Comparison of ENCODE assay signal across 7 mouse cellular contexts in the genomic region with DNA sequence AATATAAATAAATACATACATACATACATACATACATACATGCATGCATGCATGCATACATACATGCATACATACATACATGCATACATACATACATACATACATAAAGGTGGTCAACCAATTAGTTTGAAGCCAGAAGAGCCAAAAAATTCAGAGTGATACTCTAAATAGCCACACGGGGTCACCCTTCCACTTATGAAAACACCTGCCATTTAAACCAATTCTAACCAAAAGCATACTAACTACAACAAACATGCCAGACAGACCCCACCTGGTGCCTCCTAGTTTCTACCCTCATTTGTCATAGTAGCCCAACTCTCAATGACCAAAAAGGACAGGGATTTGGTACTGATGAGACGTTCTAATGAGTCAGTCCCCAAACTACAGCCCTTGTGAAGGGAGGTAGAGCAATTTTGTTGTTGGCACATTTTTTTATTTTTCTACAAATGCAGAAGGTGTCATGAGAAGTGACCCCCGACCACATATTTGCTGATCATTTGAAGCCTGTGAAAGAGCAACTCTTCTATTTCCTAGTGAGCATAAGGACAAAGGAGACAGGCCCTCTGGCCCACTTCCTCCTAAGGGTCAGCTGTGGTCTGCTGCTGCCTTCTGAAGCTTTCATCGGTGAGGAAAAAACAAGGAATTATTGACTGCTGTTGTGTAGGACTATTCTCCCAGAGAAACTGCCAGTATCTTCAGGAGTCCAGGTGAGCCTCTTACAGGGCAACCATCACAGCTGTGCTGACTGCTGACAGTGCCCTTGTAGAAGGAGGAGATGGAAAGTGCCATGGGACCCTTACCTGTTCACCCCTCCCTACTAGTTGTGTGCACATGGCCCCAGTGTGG. TPM values are rescaled to one million over a fixed set of nuclear protein-coding genes. Genes with fewer than 3 reads are reported as not detected.
DNase-seq lines count a peak whose midpoint lies in the region; ATAC-seq lines count a peak whose summit lies in the region.

No protein-coding gene starts in this region.

- ATAC-seq in megakaryocyte, adult 5-6 weeks (ENCODE audit: poor library complexity, severe bottlenecking), result peak; percentile 89

- DNase-seq in CD8-positive naive resting alpha-beta T cell, adult 2 months (ENCODE audit: low read depth in 2 of 2, low spot score in 2 of 2), result peak; percentile 43 to 52
- DNase-seq in Muller cell, postnatal 12 days (ENCODE audit: inconsistent ontology term), result peak; percentile 29
- DNase-seq in cerebellum, postnatal 4 days (ENCODE audit: low spot score in 2 of 2), result peak; percentile 20 to 26
- peak; percentile 40 for DNase-seq in heart, postnatal 4 days
- peak; percentile 64 for DNase-seq in layer of hippocampus, adult 11-12 months (ENCODE audit: low spot score)
- DNase-seq in right cerebral cortex, postnatal 25 days, result peak; percentile 8

RNA-seq across cellular contexts. Expression of a gene that starts 22.4 kb away (rescaled TPM):
- not detected for total RNA-seq in heart, postnatal 4 days (2021)
- total RNA-seq in megakaryocyte, adult 5-6 weeks (2015), result not detected in 2 replicates
- total RNA-seq in megakaryocyte, adult 5-6 weeks (2017), result not detected in 2 replicates

RNA-seq across cellular contexts. Expression of a gene that starts 49.6 kb away (rescaled TPM):
- 10 to 100 TPM; 62.0 to 67.2 TPM for total RNA-seq in heart, postnatal 4 days (2021)
- 113 and 117 TPM in 2 replicates for total RNA-seq in megakaryocyte, adult 5-6 weeks (2015)
- 114 and 121 TPM in 2 replicates for total RNA-seq in megakaryocyte, adult 5-6 weeks (2017)

Comparison
In these comparisons a context has a peak if more than half of its experiments do, and no peak if none do; other contexts are left out.
1. Peak in every context shown above with its lines: DNase-seq and ATAC-seq.
2. DNase-seq: peak in every context shown above with its lines; median percentile 64 in layer of hippocampus, adult 11-12 months; 48 in CD8-positive naive resting alpha-beta T cell, adult 2 months; 40 in heart, postnatal 4 days; 29 in Muller cell, postnatal 12 days; 23 in cerebellum, postnatal 4 days; 8 in right cerebral cortex, postnatal 25 days.